Mouse (Mus musculus) thymus, adult 2 months (tissue): Measurements from ENCODE around the gene Ppp1r27. TPM values are rescaled to one million over a fixed set of nuclear protein-coding genes. Genes with fewer than 3 reads are reported as not detected.

Source experiments
- DNase-seq: peaks from one replicate; pipeline ENCODE4 v3.0.0; 2021
- H3K27ac ChIP-seq: fragments of 200-500 bp; 2 replicates; pipeline ENCODE4 v1.5.1; 2012; ENCODE audit warnings: low read length, control low read depth; ENCODE audit not compliant: control insufficient read depth, insufficient read depth
- H3K27me3 ChIP-seq: fragments of 200-500 bp; 2 replicates; pipeline ENCODE4 v1.6.1; 2012; ENCODE audit warnings: mild to moderate bottlenecking, low read length, moderate library complexity, mixed read lengths; ENCODE audit not compliant: control insufficient read depth, insufficient read depth
- H3K36me3 ChIP-seq: fragments of 200-500 bp; 2 replicates; pipeline ENCODE4 v1.6.1; 2012; ENCODE audit warnings: mild to moderate bottlenecking, low read length, moderate library complexity; ENCODE audit not compliant: control insufficient read depth, insufficient read depth
- H3K4me1 ChIP-seq: fragments of 200-500 bp; replicated peaks from 2 replicates; pipeline ENCODE4 v1.6.1; 2012; ENCODE audit warnings: low read length; ENCODE audit not compliant: control insufficient read depth, insufficient read depth
- H3K4me3 ChIP-seq: fragments of 200-500 bp; 2 replicates; pipeline ENCODE4 v1.5.1; 2012; ENCODE audit warnings: mild to moderate bottlenecking, low read length, control low read depth, moderate library complexity; ENCODE audit not compliant: control insufficient read depth, insufficient read depth
- CTCF ChIP-seq: fragments of 200-500 bp; IDR thresholded peaks from 2 replicates; pipeline ENCODE4 v1.5.1; 2012; ENCODE audit warnings: mild to moderate bottlenecking, control low read depth, low read length, moderate library complexity, borderline replicate concordance; ENCODE audit not compliant: control insufficient read depth, poor library complexity, insufficient read depth; ENCODE audit errors: extremely low read depth
- POLR2A ChIP-seq: fragments of 200-500 bp; IDR thresholded peaks from 2 replicates; pipeline ENCODE4 v1.6.1; 2012; ENCODE audit warnings: mild to moderate bottlenecking, low read length, control low read depth, moderate library complexity; ENCODE audit not compliant: control insufficient read depth, poor library complexity, insufficient read depth; ENCODE audit errors: extremely low read depth
- WGBS: fragments of 180-500 bp; shearing (Covaris S2); methylation state at CpG from one replicate; pipeline ENCODE4 v1.1.7; 2018; 5-methylcytosine and 5-hydroxymethylcytosine counted together
- polyA plus RNA-seq: library from polyadenylated mRNA; depleted of rRNA; stranded (reverse); fragments of >200 nt; gene quantifications from 2 replicates; pipeline ENCODE4 v1.2.3, GENCODE M21; 2012

The Ppp1r27 gene
- polyA plus RNA-seq, 1 experiment: 6.4 TPM

GRCm38 (mm10) chr11:120528903-120529302, 22.0 kb downstream of the Ppp1r27 start:
- Histone ChIP-seq H3K36me3 (no peaks in the 10 kb centered on the region), H3K4me3 (no peak overlapping the region), H3K27ac (no peak overlapping the region), H3K4me1 (peaks cover 5% of the 10 kb centered on the region; the same call in 1 of the 2 replicates), H3K27me3 (peaks cover 17% of the 10 kb centered on the region; the same call in 1 of the 2 replicates)
- WGBS: 93% methylated on average over 4 of the region's 4 CpGs
- TF ChIP-seq CTCF (no peak), POLR2A (no peak)
- no peak for DNase-seq

- Histone ChIP-seq H3K36me3 (no peaks in the 10 kb centered on the region), H3K27ac (no peak overlapping the region), H3K4me3 (no peak overlapping the region), H3K4me1 (peaks cover 5% of the 10 kb centered on the region; the same call in 1 of the 2 replicates), H3K27me3 (peaks cover 17% of the 10 kb centered on the region; the same call in 1 of the 2 replicates)
- WGBS: 73% methylated on average over 9 of the region's 9 CpGs
- TF ChIP-seq CTCF: no peak
- no peak for TF ChIP-seq POLR2A
- no peak for DNase-seq
Observed at GRCm38 (mm10) chr11:120527690-120528354, 23.1 kb downstream of the Ppp1r27 start.

GRCm38 (mm10) chr11:120525959-120526358, 25.0 kb downstream of the Ppp1r27 start:
- H3K27me3 ChIP-seq: peaks cover 5% of the 10 kb centered on the region; the same call in 1 of the 2 replicates
- no peaks in the 10 kb centered on the region for H3K36me3 ChIP-seq
- H3K4me3 ChIP-seq: no peak overlapping the region
- no peak overlapping the region for H3K27ac ChIP-seq
- H3K4me1 ChIP-seq: peaks cover 4% of the 10 kb centered on the region; the same call in 1 of the 2 replicates
- no peak for DNase-seq
- WGBS: 93% methylated on average over 2 of the region's 2 CpGs
- TF ChIP-seq POLR2A (no peak), CTCF (no peak)

GRCm38 (mm10) chr11:120522581-120522980, 28.4 kb downstream of the Ppp1r27 start:
- Histone ChIP-seq H3K27ac (no peak overlapping the region), H3K36me3 (no peaks in the 10 kb centered on the region), H3K4me3 (no peak overlapping the region), H3K27me3 (no peaks in the 10 kb centered on the region), H3K4me1 (no peaks in the 10 kb centered on the region)
- DNase-seq: no peak
- TF ChIP-seq POLR2A (no peak), CTCF (no peak)
- WGBS: 92% methylated on average over 8 of the region's 8 CpGs

- Histone ChIP-seq H3K27me3 (no peaks in the 10 kb centered on the region), H3K36me3 (no peaks in the 10 kb centered on the region), H3K4me1 (no peaks in the 10 kb centered on the region), H3K27ac (no peak overlapping the region), H3K4me3 (no peak overlapping the region)
- 93% methylated on average over 5 of the region's 5 CpGs for WGBS
- no peak for DNase-seq
- TF ChIP-seq CTCF (no peak), POLR2A (no peak)
Observed at GRCm38 (mm10) chr11:120520967-120521540, 29.9 kb downstream of the Ppp1r27 start.

- H3K4me3 ChIP-seq: no peak overlapping the region
- 87% methylated on average over 9 of the region's 9 CpGs for whole genome bisulfite sequencing
- no peaks in the 10 kb centered on the region for H3K27me3 ChIP-seq
- H3K27ac ChIP-seq: no peak overlapping the region
- no peaks in the 10 kb centered on the region for H3K4me1 ChIP-seq
- TF ChIP-seq POLR2A: no peak
- no peak for TF ChIP-seq CTCF
- no peak for DNase-seq
- no peaks in the 10 kb centered on the region for H3K36me3 ChIP-seq
Observed at GRCm38 (mm10) chr11:120520498-120520897, 30.4 kb downstream of the Ppp1r27 start.
